Mouse (Mus musculus) left cerebral cortex, adult 18-20 months (tissue): ENCODE measurements around the gene Vwa1. TPM values are rescaled to one million over a fixed set of nuclear protein-coding genes. Genes with fewer than 3 reads are reported as not detected.

Experiments
- DNase-seq, 2 experiments: peaks; one replicate each; pipeline ENCODE4 v3.0.0; 2021 to 2022; ENCODE audit warnings: low spot score in 2 of 2, mixed read lengths in 1 of 2
- total RNA-seq, 2 experiments: library from RNA; stranded (reverse); gene quantifications; 2 replicates each; pipeline ENCODE4 v1.2.3; 2021

Vwa1 gene
- total RNA-seq, 2 experiments from 2014 or later: 15.6 to 17.6 TPM

DNA sequence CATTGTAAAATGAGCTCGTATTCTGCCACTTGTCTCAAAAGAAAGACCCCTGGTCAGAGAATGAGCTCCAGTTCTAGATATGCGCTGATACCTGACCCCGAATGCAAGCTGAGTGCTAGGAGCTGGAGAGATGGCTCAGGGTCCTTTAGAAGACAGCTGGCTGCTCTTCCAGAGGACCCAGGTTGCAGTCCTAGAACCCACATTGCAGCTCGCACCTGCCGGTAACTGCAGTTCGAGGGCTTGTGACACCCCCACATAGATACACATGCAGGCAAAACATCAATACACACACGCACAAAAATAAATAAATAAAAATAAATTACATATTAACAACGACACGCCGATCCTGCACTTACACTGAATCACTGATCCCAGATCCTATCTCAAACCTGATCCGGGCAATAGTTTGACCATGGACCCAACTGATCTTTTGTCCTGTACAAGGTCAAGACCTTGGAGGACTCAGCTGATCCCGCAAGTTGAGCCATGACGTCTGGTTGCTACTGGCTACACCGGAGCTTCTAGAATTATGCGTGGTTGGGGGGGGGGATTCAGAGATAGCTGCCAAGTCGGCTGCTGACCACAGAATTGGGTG lies 9.1 kb upstream of the Vwa1 start:
- no peak for DNase-seq

DNA sequence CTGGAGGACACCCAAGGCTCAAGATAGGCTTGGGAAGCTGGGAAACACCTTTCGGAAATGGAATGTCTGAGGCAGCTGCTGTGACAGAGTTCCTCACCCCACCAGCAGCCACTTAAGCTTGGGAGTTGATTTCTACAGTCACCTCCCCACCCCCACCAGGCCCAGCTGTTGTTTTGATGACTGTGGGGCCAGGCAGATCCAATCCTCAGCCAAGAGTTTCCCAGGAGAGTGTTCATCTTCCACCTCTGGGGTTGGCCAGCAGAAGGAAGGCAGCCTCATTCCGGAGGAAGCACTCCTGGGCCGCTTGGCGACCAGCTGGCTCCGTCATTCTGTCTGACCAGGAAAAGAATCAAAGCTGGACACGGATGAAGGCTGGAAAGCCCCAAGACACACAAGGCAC lies 6.4 kb upstream of the Vwa1 start:
- DNase-seq: no peak

DNA sequence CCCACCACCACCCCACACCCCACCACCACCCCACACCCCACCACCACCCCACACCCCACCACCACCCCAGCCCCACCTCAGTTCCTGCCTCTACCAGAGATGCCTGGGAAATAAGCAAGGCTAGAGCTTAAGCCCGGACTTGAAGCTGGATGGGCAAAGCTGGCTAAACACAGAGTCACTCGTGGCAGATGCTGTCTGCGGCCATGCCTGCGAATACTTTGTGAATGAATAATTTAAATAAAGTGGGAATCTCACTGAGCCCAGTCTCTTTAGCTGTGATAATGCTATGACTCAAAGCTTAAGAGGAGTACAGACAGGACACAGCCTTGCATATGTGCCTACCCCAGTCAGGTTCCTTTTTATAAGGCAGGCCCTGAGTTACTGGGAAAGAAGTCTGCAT lies 5.0 kb upstream of the Vwa1 start:
- no peak for DNase-seq

DNA sequence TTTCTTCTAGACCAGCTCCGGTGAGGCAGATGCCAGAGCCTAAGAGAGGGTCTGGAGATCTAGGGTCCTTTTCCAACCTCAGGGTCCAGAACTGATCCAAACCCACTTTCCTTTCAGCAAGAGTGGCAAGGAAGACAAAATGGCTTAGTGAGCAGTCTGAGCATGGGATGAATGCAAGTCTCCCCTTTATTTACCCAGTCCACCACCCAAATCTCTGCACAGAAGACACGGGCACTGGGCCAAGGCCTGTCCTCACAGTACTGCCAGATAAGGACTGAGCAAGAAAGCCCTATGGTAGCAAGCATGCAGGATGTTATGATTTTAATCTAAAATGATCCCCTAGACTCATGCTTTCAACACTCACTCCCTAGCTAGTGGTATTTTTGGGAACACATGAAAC lies 3.3 kb upstream of the Vwa1 start:
- DNase-seq: no peak

DNA sequence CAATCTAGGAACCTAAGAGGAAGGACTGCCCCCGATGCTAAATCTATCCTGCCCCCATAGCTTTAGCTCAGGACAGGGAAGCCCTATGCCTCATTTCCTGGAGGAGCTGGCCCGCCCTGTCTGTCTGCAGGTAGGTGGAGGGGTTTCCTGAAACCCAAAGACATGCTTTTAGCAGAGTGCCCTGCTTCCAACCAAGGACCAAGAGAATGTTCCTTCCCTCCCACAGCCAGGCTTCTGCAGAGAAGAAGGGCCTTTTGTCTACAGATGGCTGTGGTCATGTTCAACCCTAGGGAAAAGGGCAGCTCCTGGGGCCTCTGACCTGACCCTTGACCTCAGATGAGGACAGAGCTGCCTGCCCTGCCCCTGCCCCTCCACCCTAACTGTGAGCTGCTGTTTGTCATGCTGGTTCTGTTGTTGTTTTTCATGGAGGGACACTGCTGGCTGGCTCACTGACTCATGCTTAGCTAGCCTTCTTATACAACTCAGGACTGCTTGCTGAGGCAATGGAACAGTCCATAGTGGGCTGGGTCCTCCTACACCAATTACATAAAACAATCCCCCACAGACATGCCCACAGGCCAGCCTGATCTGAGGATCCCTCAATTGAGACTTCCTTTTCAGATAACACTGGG lies 2.3 kb upstream of the Vwa1 start:
- DNase-seq: peak in 1 of 2 experiments; percentile 49

DNA sequence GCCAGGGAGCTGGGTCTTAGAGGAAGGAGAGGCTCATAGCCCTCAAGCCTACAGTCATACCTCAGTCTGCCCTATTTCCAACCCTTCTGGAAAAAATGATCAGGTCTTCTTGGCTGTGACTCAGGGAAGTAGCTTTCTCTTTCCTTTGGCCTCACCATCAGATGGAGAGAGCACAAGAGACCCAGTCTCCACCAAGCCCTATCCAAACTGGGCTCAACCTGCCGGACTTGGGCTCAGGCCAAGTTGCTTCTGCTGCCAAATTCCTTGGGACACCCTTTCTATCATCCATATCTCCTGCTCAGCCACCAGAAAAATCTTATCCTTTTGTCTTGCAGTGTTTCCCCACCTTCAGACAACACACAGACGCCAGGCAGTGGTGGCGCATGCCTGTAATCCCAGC lies 1.4 kb upstream of the Vwa1 start:
- DNase-seq: no peak

DNA sequence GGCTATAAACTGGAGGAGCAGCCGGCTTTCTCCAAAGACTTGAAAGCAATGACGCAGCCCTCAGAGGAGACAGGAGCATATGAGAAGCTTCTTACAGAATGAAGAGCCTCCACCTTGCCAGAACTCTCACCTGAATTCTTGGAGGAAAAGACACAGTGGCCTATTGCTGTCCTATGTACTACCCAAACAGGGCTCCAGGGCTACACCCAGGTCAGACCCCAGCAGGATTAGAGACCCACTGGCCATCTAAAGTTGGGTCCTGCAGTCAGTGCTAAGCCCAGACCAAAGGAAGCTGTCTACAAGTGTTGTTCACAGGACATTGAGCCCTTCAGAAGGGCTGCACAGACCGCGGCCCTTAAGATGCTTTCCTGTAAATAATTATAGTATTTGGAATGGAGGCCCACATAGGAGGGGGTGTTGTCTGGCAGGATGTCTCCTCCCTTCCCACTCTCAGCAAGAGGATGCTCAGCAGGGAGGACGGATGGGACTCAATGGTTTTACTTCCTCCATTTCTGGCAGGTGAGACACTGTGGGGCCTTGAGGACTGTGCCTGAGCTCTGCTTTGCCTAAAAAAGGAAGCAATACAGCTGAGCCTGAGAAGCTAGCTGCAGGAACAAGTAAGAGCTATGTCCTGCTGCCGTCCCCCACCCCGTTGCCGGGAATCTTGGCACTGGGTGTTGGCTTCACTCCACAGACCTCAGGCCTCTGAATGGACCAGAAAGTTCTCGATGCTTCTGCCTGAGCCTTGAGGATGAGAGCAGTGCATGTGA lies 658 bp upstream of the Vwa1 start:
- no peak for DNase-seq

DNA sequence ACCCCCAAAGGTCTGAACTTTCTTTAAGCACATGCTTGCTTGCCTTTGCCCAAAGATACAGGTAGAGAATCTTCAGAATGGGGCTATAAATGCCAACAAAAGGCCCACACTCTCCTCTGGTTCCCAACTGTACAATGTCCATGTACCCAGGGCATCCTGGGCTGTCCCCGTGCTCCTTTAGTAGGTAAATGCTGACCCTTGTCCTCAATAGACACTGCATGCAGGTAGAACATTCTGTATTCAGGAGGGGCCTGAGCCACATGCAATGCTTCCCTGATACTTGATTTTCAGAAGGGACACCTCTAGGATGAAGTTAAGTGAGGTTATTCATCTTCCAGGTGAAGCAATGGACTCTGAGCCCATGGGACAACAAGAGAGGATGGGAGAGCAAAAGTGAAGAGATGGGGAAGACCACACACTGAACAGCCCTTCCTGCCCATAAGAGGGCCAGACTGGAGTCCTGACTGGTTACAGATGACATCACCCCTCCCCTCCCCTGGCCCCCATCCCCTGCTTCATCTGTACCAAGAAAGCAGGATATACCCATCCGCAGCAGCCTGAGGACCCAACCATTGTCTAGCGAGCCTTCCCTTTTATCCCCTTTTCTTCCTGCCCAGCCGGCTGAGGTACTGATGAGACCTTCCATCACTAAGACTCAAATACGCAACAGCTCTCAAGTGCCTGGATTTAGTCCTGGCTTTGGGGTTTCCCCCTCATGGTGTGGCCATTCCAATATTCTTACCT lies 991 bp downstream of the Vwa1 start:
- no peak for DNase-seq

DNA sequence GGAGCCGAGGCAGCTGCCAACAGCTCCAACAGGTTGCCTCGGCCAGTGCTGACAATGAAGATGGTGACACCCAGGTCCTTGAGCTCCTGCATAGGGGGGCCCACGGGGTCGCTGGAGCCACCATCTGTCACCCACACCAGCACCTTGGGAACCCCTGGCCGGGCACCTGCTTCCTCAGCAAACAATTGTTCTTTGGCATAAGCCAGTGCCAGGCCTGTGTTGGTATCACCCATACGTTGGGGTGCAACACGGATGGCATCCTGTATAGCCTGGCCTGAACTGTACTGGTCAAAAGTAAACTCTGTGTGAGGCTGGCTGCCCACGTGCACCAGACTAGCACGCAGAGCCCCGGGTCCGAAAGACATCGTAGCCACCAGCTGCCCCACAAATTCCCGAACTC lies 1.7 kb downstream of the Vwa1 start:
- DNase-seq: no peak

DNA sequence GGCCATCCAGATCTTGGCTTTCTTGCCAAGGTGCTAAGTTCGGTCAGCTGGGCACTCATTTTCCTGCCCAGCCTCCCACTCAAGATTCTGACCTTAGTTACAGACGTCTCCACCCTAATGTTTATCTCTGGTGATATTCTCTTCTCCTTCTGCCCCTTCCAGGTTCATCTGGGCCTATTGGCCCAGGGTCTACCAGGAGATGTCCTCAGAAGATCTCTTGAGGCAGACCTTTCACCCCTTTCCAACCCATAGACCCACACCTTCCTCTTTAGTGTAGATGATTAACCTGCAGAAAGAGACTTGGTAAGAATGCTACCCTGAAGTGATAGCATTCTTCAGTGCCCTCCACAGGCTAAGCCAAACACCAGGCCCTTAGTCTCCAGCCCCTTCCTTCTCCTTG lies 2.8 kb downstream of the Vwa1 start:
- no peak for DNase-seq

DNA sequence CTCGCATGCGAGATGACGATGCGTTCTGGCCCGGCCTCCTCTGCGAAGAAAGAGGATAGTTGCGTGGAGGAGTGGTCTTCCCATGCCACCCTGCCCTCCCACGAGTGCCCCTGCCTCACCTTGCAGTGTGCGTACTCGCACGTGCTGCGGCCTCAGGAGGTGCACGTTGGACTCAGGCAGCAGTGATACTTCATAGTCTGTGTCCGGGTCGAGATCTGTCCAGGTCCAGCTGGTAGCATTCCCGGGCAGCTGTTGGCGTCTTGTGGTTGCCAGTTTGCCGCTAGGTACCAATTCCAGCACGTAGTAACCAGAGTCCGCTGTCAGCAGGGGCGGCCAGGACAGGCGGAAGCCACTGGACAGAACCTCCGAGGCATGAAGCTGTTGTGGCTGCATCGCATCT lies 3.9 kb downstream of the Vwa1 start:
- DNase-seq: peak in 1 of 2 experiments; percentile 22

DNA sequence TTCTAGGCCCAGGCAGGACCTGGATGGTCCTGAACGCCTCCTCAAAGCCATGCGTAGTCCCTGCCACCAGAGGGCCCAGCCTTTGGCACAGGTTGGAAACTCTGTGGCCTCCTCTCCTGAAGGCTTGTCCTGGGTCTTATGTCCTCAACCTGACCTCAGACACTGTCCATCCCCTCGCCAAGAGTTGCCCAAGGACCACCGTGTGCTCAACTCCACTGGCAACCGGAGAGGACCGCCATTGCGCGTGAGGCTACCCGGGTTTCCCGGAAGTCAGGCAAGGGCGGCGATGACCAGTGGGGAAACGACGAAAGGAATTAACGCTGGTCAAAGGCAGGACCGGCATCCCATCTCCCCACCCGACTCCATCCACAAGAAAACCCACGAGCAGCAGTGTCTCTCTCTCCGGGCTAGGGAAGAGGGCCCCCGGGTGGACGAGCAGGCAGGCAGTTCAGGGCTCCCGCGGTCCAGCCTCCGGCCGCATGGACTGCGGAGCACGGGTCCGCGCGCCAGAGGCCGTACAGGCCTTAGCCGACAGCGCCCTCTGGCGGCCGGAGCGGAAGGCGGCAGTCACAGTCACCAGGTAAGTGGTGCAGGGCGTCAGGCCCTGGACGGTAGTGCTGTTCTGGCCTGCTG lies 4.5 kb downstream of the Vwa1 start:
- peak; percentile 93 to 94 for DNase-seq

DNA sequence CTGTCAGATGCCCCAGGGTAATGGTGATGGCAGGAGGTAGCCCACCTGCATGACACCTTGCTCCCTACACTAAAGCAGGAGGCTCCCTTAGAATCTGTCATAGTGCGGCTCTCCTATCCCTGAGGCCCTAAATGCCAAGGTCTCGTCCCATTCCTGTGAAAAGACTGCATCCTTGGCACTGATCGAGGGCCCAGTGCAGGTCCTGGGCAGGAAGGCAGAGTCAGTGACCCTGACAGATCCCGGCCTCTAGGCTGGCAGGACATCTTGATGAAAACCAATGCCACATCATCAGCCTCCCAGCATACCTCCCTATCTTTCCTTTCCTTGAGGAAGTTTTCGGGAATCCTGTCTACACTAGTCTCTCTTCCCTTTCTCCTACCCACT lies 5.0 kb downstream of the Vwa1 start:
- DNase-seq: no peak

DNA sequence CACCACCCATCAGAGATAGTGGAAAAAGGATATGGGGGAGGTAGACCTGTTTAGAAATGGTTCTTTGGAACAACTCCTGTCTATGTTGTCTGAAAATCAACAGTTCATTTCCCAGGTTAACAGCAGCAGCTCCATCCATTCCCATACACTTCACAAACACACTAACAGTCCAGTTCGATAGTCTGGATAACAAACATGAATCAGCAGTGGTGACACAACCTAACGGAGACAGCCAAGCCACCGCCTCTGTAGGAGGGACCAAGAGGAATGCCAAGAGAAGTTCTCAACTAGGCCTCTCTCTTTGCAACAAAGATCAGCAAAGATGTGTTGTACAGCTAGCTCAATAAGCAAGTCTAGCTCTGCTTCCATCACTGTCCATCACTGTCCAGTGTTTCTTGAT lies 12.1 kb downstream of the Vwa1 start:
- no peak for DNase-seq

DNA sequence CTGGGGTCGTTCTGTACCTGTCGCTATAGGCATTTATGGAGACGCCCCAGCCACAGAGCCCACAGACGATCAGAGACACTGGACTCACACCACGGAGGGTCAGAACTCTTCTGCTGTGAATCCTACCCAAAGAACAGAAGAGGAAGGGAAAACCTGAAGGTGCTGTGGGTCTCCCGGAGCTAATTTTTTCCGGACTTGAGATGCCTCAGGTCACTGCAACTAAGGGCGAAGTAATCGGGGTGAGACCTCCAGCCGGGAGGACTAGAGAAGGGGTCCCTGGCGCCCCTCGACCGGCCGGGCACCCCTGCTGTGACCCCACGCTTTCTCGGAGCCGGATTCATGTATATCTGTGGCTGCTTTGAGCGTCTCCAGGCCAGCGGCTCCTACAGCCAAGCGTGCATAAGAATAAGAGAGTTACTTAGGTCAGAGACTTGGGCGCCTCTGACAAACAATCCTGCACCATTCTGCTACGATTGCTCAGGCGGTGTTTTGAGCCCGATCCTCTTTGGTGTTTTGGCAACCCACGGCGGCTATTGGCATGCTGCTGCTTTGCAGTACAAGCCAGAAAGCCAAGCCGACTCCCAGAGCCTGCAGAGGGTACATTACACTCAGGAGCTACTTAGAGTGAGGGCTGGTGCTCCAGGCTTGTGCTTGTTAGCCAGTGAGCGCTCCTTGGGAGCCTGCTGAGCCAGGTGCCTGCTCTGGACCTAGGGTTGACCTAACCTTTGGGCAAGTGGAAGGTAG lies 13.0 kb downstream of the Vwa1 start:
- no peak for DNase-seq

DNA sequence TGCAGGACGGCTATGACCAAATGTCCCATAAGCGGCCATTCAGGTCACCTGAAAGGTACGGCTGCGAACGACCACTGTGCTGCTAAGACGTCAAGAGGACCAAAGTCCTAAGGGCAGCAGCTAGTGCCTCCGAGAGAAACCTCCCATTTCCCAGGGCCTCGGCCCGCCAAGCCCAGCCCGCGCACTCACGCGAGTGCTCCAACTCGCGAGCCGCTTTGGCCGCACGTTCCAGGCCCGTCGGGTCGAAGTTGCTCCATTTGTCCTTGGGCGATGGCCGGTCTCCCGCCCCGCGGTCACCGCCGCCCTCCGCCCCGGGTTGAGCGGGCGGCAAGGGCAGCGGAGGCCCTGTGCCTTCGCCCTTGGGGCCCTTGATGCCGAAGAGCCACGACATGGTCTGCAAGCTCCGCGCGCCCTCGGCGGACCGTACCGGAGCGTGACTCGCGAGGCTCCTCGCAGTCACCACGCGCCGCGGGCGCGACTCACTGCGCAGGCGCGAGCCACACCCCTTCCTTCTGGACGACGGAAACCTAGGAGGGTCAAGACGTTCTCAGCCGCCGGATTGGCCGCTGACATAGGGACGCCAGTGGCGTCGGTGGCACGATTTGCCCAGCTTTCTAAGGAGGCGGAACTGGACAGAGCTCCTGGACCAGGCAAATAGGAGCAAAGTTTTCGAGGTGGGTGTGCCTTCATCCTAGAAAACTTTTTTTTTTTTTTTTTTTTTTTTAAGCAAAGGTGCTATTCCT lies 13.7 kb downstream of the Vwa1 start, which contains the start of gene Atad3a:
Atad3a (minus strand) TSS at position 481 of the 743 bp plus-strand sequence.
- peak; percentile 98 for DNase-seq

DNA sequence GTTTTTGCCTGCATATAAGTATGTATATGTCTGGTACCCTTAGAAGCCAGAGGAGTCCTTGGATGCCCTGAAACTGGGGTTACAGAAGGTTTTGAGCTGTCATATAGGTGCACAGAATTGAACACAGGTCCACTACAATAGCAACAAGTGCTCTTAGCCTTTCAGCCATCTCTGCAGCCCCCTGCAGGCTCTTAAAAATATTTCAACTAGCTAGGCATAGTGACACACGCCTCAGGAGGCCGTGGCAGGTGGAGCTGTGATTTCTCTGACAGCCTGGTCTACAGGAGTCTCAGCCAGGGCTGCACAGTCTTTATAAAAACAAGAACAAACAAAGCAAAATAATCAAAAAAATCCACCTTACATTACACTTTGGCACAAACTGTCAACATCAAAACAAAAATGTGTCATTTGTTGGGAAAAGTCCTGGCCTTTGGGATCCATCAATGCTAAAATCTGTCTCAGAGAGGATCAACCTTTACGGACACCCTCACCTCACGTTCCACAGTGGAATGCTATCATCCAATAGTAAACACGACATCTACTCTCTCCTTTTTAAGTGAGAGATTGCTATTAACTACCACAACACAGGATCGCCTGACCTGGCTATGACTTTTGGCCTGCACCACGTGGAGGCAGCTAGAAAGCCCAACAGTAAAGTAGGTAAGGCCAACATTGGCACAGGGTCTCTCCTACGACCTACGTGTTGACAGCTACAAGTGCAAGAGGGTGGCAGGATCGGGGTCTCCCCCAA lies 14.5 kb downstream of the Vwa1 start:
- no peak for DNase-seq

DNA sequence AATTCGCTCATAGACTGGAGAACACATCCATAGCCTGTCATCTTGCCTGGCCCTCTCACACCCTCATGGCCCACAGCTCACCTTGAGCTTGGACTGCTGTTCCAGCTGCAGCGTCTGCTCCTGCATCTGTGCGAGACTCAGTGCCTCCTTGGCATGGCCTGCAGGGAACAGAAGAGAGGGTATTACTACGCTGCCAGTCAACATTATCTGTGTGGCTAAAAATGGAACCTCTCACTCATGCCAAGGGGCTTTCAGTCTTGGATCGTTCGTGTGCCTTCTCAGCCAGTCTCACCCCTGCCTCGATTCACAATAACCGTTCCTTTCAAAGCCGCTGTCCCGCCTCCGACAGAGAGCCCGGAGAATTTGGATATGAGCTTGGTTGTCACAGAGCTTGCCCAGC lies 17.5 kb downstream of the Vwa1 start:
- no peak for DNase-seq
